Mouse (Mus musculus): ENCODE data around the gene Tspan18.

- TF ChIP-seq POLR2A (IDR thresholded peaks at IDR 0.05; ENCODE audit: low read depth, low read length), result no peak
- TF ChIP-seq CTCF (IDR thresholded peaks at IDR 0.05; ENCODE audit: extremely low read depth, insufficient read depth, insufficient read length, insufficient replicate concordance), result no peak
These were observed 157.2 kb downstream of the Tspan18 start for GRCm38 (mm10) chr2:93176871-93177667.
